Mouse (Mus musculus) hindbrain, embryonic 10.5 days (tissue): ENCODE measurements at regions not wholly inside any gene's neighbourhood (a gene's known extent, or its start where the extent isn't known, plus 50 kb on each side); places are given as distances from the start of the nearest gene placed in this dataset.

Source experiments
- DNase-seq: peaks from one replicate; pipeline ENCODE4 v3.0.0-alpha.2; 2017; ENCODE audit warnings: low spot score
- H3K27ac ChIP-seq: fragments of 300-500 bp; sonication (generic); 2 replicates; pipeline ENCODE4 v1.5.1; 2016; ENCODE audit warnings: mild to moderate bottlenecking, moderate library complexity
- H3K27me3 ChIP-seq: fragments of 300-500 bp; sonication (generic); 2 replicates; pipeline ENCODE4 v1.6.1; 2016; ENCODE audit warnings: mild to moderate bottlenecking; ENCODE audit not compliant: poor library complexity, insufficient read depth, severe bottlenecking
- H3K36me3 ChIP-seq: fragments of 300-500 bp; sonication (generic); 2 replicates; pipeline ENCODE4 v1.6.1; 2016; ENCODE audit warnings: mild to moderate bottlenecking, moderate library complexity
- H3K4me1 ChIP-seq: fragments of 300-500 bp; sonication (generic); replicated peaks from 2 replicates; pipeline ENCODE4 v1.6.1; 2016; ENCODE audit warnings: mild to moderate bottlenecking
- H3K4me3 ChIP-seq: fragments of 300-500 bp; sonication (generic); 2 replicates; pipeline ENCODE4 v1.5.1; 2016; ENCODE audit warnings: mild to moderate bottlenecking, moderate library complexity
- H3K9me3 ChIP-seq: fragments of 300-500 bp; sonication (generic); 2 replicates; pipeline ENCODE4 v1.6.1; 2016; ENCODE audit warnings: mild to moderate bottlenecking, moderate library complexity
- WGBS: fragments of 180-500 bp; shearing (Covaris S2); methylation state at CpG from one replicate; pipeline ENCODE4 v1.1.7; 2016; 5-methylcytosine and 5-hydroxymethylcytosine counted together

- no peak for DNase-seq
- H3K4me3 ChIP-seq, result no peak overlapping the region
- no peaks in the 10 kb centered on the region for H3K27me3 ChIP-seq
- 88% methylated on average over 4 of the region's 4 CpGs for WGBS
- peaks cover 10% of the 10 kb centered on the region; the same call in 1 of the 2 replicates for H3K9me3 ChIP-seq
- H3K36me3 ChIP-seq, result no peaks in the 10 kb centered on the region
- H3K27ac ChIP-seq, result no peak overlapping the region
- H3K4me1 ChIP-seq, result no peaks in the 10 kb centered on the region
Observed at GRCm38 (mm10) chr1:125084906-125085305, 350.6 kb downstream of the Actr3 start.

DNA sequence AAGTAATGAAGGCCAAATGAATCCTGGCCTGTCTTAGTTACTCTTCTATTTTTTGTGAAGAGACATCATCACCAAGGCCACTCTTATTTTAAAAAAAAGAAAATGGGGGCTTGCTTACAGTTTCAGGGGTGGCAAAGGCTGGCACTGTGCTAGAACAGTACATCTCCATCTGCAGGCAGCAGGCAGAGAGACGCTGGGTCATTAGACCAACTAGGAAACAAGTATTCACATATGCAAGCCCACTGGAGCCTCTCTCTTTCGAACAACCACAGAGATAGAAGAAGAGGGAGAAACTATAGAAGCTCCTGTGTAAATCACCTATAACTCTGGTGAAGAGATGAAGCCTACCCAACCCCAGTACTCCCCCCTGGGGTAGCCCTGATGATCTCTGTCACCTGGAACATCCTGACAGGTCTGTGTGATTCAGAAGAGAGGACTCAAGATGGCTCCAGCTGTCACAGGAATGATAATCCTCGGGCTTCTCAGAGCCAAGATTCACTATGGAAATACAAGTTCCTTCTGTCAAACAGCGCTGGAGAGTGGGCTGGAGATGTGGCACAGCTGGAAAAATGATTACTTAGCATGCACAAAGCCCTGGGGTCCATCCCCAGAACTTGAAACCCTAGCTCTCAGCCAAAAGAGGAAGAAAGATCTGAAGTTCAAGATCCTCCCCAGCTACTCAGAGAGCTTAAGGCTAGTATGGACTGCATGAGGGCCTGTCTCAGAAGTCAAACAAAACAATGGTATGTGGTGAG is 395.8 kb downstream of the Actr3 start:
- Histone ChIP-seq H3K27ac (no peak overlapping the region), H3K9me3 (0 out of 2 replicates have a peak, but pooled peaks cover 3% of the 10 kb centered on the region), H3K27me3 (no peaks in the 10 kb centered on the region), H3K4me1 (no peaks in the 10 kb centered on the region), H3K4me3 (no peak overlapping the region), H3K36me3 (no peaks in the 10 kb centered on the region)
- WGBS, result 73% methylated on average over 4 of the region's 4 CpGs
- DNase-seq, result no peak

- Histone ChIP-seq H3K4me3 (no peak overlapping the region), H3K27me3 (no peaks in the 10 kb centered on the region), H3K27ac (no peak overlapping the region), H3K36me3 (no peaks in the 10 kb centered on the region), H3K4me1 (no peaks in the 10 kb centered on the region), H3K9me3 (no peaks in the 10 kb centered on the region)
- WGBS, result 94% methylated on average over 4 of the region's 4 CpGs
- DNase-seq, result no peak
Observed at GRCm38 (mm10) chr1:125013301-125013700, 422.2 kb downstream of the Actr3 start.

GRCm38 (mm10) chr1:125011893-125012292 is 423.6 kb downstream of the Actr3 start:
- 83% methylated on average over 2 of the region's 2 CpGs for WGBS
- Histone ChIP-seq H3K4me1 (no peaks in the 10 kb centered on the region), H3K27me3 (no peaks in the 10 kb centered on the region), H3K4me3 (no peak overlapping the region), H3K27ac (no peak overlapping the region), H3K9me3 (no peaks in the 10 kb centered on the region), H3K36me3 (no peaks in the 10 kb centered on the region)
- no peak for DNase-seq

DNA sequence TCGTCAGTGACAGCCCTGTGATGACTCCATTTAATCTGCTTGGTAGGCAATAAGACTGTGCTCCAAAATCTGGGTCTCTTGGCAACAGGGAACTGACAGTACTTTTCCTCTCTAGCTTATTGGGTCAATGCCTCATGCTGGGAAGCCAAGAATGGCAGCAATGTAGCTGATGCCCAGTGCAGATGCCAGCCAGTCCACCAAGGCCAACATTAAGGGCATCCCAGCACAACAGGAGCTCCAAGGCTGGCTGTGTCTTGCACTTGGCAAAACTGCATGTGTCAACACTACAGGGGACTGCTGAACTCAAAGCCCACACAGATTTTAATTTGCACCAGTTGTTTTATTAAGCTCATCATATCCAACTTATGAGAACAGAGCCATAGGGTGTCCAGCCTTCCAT is 437.9 kb downstream of the Actr3 start:
- Histone ChIP-seq H3K4me3 (no peak overlapping the region), H3K9me3 (no peaks in the 10 kb centered on the region), H3K27me3 (no peaks in the 10 kb centered on the region), H3K4me1 (no peaks in the 10 kb centered on the region), H3K27ac (no peak overlapping the region), H3K36me3 (no peaks in the 10 kb centered on the region)
- no peak for DNase-seq
- 62% methylated on average over 1 of the region's 1 CpGs for WGBS

- no peaks in the 10 kb centered on the region for H3K4me1 ChIP-seq
- H3K4me3 ChIP-seq, result no peak overlapping the region
- no peak overlapping the region for H3K27ac ChIP-seq
- H3K27me3 ChIP-seq, result no peaks in the 10 kb centered on the region
- 0 out of 2 replicates have a peak, but pooled peaks cover 3% of the 10 kb centered on the region for H3K9me3 ChIP-seq
- no peak for DNase-seq
- no peaks in the 10 kb centered on the region for H3K36me3 ChIP-seq
Observed at GRCm38 (mm10) chr1:124950849-124951248, 484.7 kb downstream of the Actr3 start.

DNA sequence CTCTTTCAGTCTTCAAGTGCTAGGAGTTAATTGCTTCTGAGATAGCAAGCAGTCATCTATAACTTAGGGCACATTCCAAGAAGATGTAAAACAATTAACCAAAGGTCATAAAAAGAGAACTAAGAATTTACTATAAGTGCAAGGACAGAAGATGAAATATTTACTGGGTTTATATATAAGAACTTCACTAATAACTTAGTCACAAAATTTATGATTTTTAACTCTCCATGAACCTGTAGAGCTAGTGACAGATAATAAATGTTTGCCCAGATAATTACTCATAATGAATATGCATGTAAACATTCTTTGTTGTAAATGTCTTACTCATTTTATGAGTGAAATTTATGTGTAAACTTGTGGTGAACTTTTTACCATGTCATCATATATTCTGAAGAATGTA is 531.2 kb downstream of the Actr3 start:
- Histone ChIP-seq H3K27me3 (no peaks in the 10 kb centered on the region), H3K27ac (no peak overlapping the region), H3K4me1 (no peaks in the 10 kb centered on the region), H3K36me3 (no peaks in the 10 kb centered on the region), H3K9me3 (no peaks in the 10 kb centered on the region), H3K4me3 (no peak overlapping the region)
- DNase-seq, result no peak

- Histone ChIP-seq H3K4me1 (no peaks in the 10 kb centered on the region), H3K36me3 (no peaks in the 10 kb centered on the region), H3K4me3 (no peak overlapping the region), H3K27ac (no peak overlapping the region), H3K27me3 (no peaks in the 10 kb centered on the region), H3K9me3 (no peaks in the 10 kb centered on the region)
- DNase-seq, result no peak
- 87% methylated on average over 3 of the region's 3 CpGs for WGBS
Observed at GRCm38 (mm10) chr1:124871148-124871547, 564.4 kb downstream of the Actr3 start.

DNA sequence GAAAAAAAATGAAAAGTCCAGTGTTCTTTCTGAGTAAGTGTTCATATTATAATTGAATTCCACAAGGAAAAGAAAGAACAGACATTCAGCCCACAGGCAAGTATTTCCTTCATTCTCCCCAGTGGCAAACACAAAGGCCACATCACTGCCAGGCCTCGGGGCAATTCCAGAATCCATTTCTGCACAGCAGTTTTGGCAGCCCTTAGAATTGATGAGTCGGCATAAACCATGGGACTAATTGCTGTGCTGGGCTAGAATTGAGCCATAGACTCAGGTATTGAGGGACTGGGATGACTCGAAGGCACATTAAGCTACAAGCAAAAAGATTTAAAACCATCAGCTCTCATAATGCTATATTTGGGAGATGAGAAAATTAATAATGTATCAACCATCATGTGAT is 569.3 kb downstream of the Actr3 start:
- no peaks in the 10 kb centered on the region for H3K36me3 ChIP-seq
- no peak overlapping the region for H3K27ac ChIP-seq
- no peaks in the 10 kb centered on the region for H3K27me3 ChIP-seq
- WGBS, result 80% methylated on average over 3 of the region's 3 CpGs
- no peaks in the 10 kb centered on the region for H3K9me3 ChIP-seq
- H3K4me1 ChIP-seq, result no peaks in the 10 kb centered on the region
- no peak overlapping the region for H3K4me3 ChIP-seq
- no peak for DNase-seq

DNA sequence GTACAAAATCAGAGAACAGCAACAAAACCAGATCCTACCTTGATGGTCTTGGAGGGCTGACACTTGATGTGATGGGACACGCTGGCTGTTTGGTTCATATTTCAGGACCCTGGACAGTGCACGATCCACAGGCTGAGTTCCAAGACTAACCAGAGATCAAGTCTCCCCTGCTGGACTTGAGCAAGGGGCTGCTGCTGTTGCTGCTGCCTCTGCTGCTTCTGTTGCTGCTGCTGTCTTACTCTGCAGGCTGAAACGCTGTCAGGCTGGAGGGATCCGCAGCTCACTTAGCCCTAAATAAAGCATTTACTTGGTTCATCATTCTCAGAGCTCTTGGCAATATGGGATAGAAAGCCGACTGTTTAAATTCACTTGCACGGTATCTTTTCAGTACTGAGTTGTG is 589.8 kb downstream of the Actr3 start:
- no peak overlapping the region for H3K27ac ChIP-seq
- H3K27me3 ChIP-seq, result no peaks in the 10 kb centered on the region
- no peaks in the 10 kb centered on the region for H3K36me3 ChIP-seq
- H3K4me3 ChIP-seq, result no peak overlapping the region
- H3K9me3 ChIP-seq, result no peaks in the 10 kb centered on the region
- DNase-seq, result peak; percentile 31
- no peaks in the 10 kb centered on the region for H3K4me1 ChIP-seq
- WGBS, result 62% methylated on average over 6 of the region's 6 CpGs

DNA sequence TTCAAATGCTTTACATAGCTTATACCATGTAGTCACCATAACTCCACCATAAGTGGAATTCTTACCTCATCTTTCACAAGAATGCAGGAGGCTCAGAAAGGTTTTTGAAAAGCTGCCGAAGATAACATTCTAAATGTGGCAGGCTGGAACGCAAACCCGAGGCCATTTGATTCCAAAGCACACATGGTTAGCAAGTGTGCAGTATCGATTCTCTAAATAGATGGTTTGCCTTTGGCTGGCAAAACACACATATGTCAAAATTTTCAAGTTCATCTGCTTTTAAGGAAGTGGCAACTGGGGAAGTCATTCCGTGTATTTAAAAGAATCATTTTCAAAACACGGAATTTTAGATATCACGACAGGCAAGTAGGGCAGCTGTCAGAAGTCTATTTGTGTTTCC is 609.8 kb downstream of the Actr3 start:
- no peak for DNase-seq
- 92% methylated on average over 7 of the region's 7 CpGs for WGBS
- Histone ChIP-seq H3K27me3 (no peaks in the 10 kb centered on the region), H3K4me1 (no peaks in the 10 kb centered on the region), H3K9me3 (no peaks in the 10 kb centered on the region), H3K27ac (no peak overlapping the region), H3K36me3 (no peaks in the 10 kb centered on the region), H3K4me3 (no peak overlapping the region)

GRCm38 (mm10) chr1:124793026-124793425 is 642.5 kb downstream of the Actr3 start:
- H3K4me1 ChIP-seq, result no peaks in the 10 kb centered on the region
- no peaks in the 10 kb centered on the region for H3K27me3 ChIP-seq
- no peak overlapping the region for H3K27ac ChIP-seq
- H3K36me3 ChIP-seq, result no peaks in the 10 kb centered on the region
- no peak for DNase-seq
- no peaks in the 10 kb centered on the region for H3K9me3 ChIP-seq
- H3K4me3 ChIP-seq, result no peak overlapping the region
- 71% methylated on average over 2 of the region's 2 CpGs for WGBS

DNA sequence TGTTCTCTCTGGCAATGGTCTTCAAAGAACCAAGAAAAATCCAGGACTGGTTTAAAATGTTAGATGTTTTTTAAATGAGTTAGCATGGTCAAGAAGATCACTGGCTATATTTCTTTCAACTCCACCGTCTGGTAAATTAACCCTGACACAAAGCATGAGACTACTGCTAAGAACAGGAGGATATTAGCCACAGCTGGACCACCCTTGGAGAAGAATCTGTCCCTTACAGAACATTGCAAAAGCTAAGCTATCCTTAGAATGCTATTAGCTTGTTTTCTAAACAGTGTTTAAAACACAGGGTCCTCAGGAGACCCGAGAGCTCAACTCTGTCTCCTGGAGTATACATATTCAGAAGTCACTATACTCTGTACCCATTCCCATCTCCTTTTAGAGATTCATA is 644.9 kb downstream of the Actr3 start:
- 81% methylated on average over 2 of the region's 2 CpGs for WGBS
- no peak overlapping the region for H3K27ac ChIP-seq
- no peaks in the 10 kb centered on the region for H3K4me1 ChIP-seq
- H3K36me3 ChIP-seq, result no peaks in the 10 kb centered on the region
- DNase-seq, result no peak
- H3K9me3 ChIP-seq, result no peaks in the 10 kb centered on the region
- no peak overlapping the region for H3K4me3 ChIP-seq
- no peaks in the 10 kb centered on the region for H3K27me3 ChIP-seq

- no peak for DNase-seq
- WGBS, result 83% methylated on average over 3 of the region's 3 CpGs
- no peaks in the 10 kb centered on the region for H3K36me3 ChIP-seq
- no peaks in the 10 kb centered on the region for H3K9me3 ChIP-seq
- no peak overlapping the region for H3K27ac ChIP-seq
- no peaks in the 10 kb centered on the region for H3K4me1 ChIP-seq
- no peaks in the 10 kb centered on the region for H3K27me3 ChIP-seq
- no peak overlapping the region for H3K4me3 ChIP-seq
Observed at GRCm38 (mm10) chr1:124790130-124790529, 645.4 kb downstream of the Actr3 start.
